ENCODE assay signal across 9 mouse cellular contexts in the genomic region with DNA sequence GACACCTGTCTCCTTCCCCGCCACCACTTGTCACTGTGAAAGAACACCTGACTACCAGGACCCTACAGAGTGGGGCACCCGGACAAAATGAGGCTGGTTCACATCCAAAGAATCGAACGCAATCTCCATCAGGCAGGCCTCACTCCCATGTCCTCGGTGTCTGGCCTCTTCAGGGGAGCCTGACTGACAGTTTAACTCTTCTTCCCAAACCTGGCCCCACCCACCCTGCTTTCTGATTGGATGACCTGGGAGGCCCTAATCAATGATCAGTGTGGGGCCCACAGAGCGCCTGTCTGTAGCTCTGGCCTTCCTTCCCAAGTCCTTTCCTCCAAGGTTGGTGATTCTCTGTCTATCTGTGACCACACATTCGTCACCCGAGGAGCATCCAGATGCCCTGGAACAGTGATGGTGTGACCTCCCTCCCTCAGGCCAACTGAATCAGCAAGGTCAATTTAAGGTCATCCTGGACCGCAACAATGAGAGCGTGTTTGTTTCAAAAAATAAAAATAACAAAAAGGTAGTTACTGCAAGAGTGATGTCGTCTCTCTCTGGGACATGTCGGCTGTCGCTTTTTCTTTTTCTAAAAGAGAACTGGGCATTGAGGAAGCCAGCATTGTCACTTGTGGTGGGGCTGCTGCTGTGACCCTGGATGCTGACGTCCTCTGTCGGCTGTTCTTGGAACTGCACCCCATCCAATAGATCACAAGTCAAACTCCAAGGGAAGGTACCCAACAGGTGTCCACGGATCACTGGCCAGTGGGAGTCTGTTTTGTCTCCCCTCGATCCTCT. TPM values are rescaled to one million over a fixed set of nuclear protein-coding genes. Genes with fewer than 3 reads are reported as not detected.
A peak's percentile ranks its signal among the peaks of the same experiment; 100 is the strongest.
DNase-seq lines count a peak whose midpoint lies in the region; ATAC-seq lines count a peak whose summit lies in the region.
"Had no signal": no experiment of that assay in that cellular context is flagged by ENCODE, and none has a peak within 500 bp of the region (broad histone marks: within the 10 kb centered on the region; RNA-seq: fewer than 3 reads in every experiment).

No protein-coding gene starts in this region.

- DNase-seq in heart, embryonic 10.5 days (ENCODE audit: low spot score): peak; percentile 91
- no peak for DNase-seq in heart, postnatal 36 days
- DNase-seq in thymus, postnatal 0 days (ENCODE audit: low spot score): peak; percentile 41
- DNase-seq in thymus, postnatal 10 days (ENCODE audit: low spot score in 2 of 2): no peak
- DNase-seq in right cerebral cortex, postnatal 14 days: no peak
- no peak for DNase-seq in kidney, postnatal 14 days
- no peak for DNase-seq in adrenal gland, adult (ENCODE audit: inconsistent age in 2 of 2, low spot score in 1 of 2)

- 33% methylated on average over 17 of the region's 17 CpGs for WGBS in heart, embryonic 10.5 days
- WGBS in intestine, embryonic 16.5 days: 53% methylated on average over 17 of the region's 17 CpGs

- no peaks in the 10 kb centered on the region for H3K9me3 ChIP-seq in heart, embryonic 10.5 days
- no peaks in the 10 kb centered on the region for H3K9me3 ChIP-seq in intestine, embryonic 16.5 days (ENCODE audit: control insufficient read depth, low read length)
- H3K9me3 ChIP-seq: lung, embryonic 15.5 days had no signal

- H3K36me3 ChIP-seq in heart, embryonic 10.5 days: no peaks in the 10 kb centered on the region
- no peaks in the 10 kb centered on the region for H3K36me3 ChIP-seq in intestine, embryonic 16.5 days (ENCODE audit: control insufficient read depth, insufficient read depth, low read length)
- H3K36me3 ChIP-seq: lung, embryonic 15.5 days had no signal

- H3K4me3 ChIP-seq in heart, embryonic 10.5 days: no peak overlapping the region
- no peak overlapping the region for H3K4me3 ChIP-seq in intestine, embryonic 16.5 days (ENCODE audit: low read length)
- H3K4me3 ChIP-seq: lung, embryonic 15.5 days had no signal

- H3K4me1 ChIP-seq in heart, embryonic 10.5 days: peaks cover 44% of the 10 kb centered on the region
- peaks cover 39% of the 10 kb centered on the region for H3K4me1 ChIP-seq in intestine, embryonic 16.5 days (ENCODE audit: control insufficient read depth, insufficient read depth, low read length)

- no peak overlapping the region for H3K4me2 ChIP-seq in intestine, embryonic 16.5 days (ENCODE audit: low read depth, low read length)

- H3K27me3 ChIP-seq in heart, embryonic 10.5 days (ENCODE audit: insufficient read depth, poor library complexity, severe bottlenecking): no peaks in the 10 kb centered on the region
- H3K27me3 ChIP-seq in intestine, embryonic 16.5 days (replicated peaks; ENCODE audit: control insufficient read depth, insufficient read depth, low read length): no peaks in the 10 kb centered on the region
- H3K27me3 ChIP-seq: lung, embryonic 15.5 days had no signal

- no peak overlapping the region for H3K9ac ChIP-seq in intestine, embryonic 16.5 days (ENCODE audit: low read depth, low read length)
- H3K9ac ChIP-seq: lung, embryonic 15.5 days had no signal

- intact Hi-C loops in heart, postnatal 36 days (cut with DNase I): no loop called here

- ATAC-seq in intestine, embryonic 16.5 days: peak; percentile 31

- peak overlapping the region; percentile 67 for H3K27ac ChIP-seq in heart, embryonic 10.5 days
- no peak overlapping the region for H3K27ac ChIP-seq in intestine, embryonic 16.5 days (ENCODE audit: low read length)

RNA-seq across cellular contexts. Expression of a gene that starts 28.7 kb away (rescaled TPM):
- 114 TPM in 2 replicates for polyA plus RNA-seq in heart, embryonic 10.5 days (2016; fragmentation: Nextera tagmentation; extraction: Ambion mirVana)
- total RNA-seq in heart, postnatal 36 days (2021): 10 to 100 TPM; 40.1 to 46.0 TPM
- polyA plus RNA-seq in thymus, postnatal 0 days (2015; fragmentation: Nextera tagmentation; extraction: Ambion mirVana): 79.5 and 87.2 TPM in 2 replicates
- polyA plus RNA-seq in intestine, embryonic 16.5 days (2015; fragmentation: Nextera tagmentation; extraction: Ambion mirVana): 126 and 129 TPM in 2 replicates

Comparison
In these comparisons a context has a peak if more than half of its experiments do, and no peak if none do; other contexts are left out.
1. DNase-seq: peak in heart, embryonic 10.5 days (single experiment) and thymus, postnatal 0 days (single experiment); none in heart, postnatal 36 days (0 of 2), thymus, postnatal 10 days (0 of 2), right cerebral cortex, postnatal 14 days (single experiment), kidney, postnatal 14 days (single experiment) and adrenal gland, adult (0 of 2).